Mouse (Mus musculus) bone marrow macrophage, adult 2 months (primary cell): ENCODE results near the gene Rasgrf1.

Source experiments
- CTCF ChIP-seq: IDR thresholded peaks from 2 replicates; pipeline ENCODE4 v1.5.1; 2012; ENCODE audit warnings: low read depth, mild to moderate bottlenecking, low read length, moderate library complexity
- POLR2A ChIP-seq: IDR thresholded peaks from 2 replicates; pipeline ENCODE4 v1.6.1; 2012; ENCODE audit warnings: mild to moderate bottlenecking, low read depth, low read length, borderline replicate concordance

GRCm38 (mm10) chr9:89974463-89974931, 64.8 kb downstream of the Rasgrf1 start:
- no peak for TF ChIP-seq POLR2A
- no peak for TF ChIP-seq CTCF
